Mouse (Mus musculus) induced T-regulatory cell, adult 2 months (primary cell): ENCODE data around the gene Crlf1.

ENCODE experiments used
- DNase-seq: peaks from one replicate; pipeline ENCODE4 v3.0.0-alpha.2; 2012; ENCODE audit warnings: low read depth

Gene Crlf1

GRCm38 (mm10) chr8:70500386-70501301, 7.7 kb downstream of the Crlf1 start:
- peak; percentile 79 for DNase-seq

- DNase-seq, result peak; percentile 31
Observed at GRCm38 (mm10) chr8:70501820-70502529, 9.0 kb downstream of the Crlf1 start.

GRCm38 (mm10) chr8:70502540-70502939, 9.6 kb downstream of the Crlf1 start:
- no peak for DNase-seq

- DNase-seq, result peak; percentile 79
Observed at GRCm38 (mm10) chr8:70503062-70503750, 10.2 kb downstream of the Crlf1 start.

GRCm38 (mm10) chr8:70504291-70504716, 11.3 kb downstream of the Crlf1 start:
- DNase-seq, result no peak

DNA sequence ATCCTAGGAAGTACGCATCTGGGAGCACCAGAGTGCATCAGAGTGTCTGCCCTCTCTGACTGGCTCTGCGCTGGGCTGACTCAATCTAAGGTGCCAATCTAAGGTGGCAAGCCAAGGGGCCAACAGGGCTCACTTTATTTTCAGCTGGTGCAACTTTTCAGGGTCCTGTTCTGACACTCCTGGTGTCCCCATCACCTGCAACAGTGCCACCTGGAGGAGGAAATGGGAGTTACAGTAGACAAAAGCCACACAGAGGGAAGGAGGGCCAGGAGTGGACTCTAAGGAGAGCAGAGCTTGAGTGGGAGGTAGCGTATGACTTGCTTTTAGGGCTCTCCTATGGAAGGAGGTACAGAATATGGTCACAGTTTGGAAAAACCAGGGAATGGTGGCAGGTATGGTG, 11.9 kb downstream of the Crlf1 start:
- DNase-seq, result peak; percentile 92

DNA sequence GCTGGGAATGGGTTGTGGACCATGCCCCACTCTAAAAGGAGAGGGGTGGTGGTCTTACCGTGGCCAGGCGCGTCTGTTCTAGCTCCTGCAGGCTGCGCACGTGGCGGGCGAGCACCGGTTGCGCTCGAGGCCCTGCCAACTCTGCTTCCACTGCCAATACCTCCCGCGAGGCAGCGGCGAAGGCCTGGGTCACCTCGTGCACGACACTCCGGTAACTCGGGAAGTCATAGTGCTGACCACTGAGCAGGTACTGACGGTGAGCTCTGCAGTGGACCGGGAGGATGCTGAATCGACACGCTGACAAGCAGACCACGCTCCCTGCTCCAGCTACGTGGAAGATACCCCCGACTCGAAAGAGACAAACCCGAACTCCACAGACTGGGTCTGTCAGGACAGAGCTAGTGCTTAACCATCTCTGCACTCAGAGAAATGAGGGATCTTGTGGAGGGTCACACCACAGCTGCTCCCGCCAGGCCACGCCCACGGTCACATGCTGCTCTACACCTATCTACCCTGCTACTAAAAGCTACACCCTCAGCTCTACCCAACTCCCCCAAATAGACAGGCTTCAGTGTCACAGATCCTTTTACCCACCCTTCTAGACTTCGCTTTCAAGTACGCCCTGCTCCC, 12.9 kb downstream of the Crlf1 start:
- DNase-seq, result no peak

- peak; percentile 96 for DNase-seq
Observed at GRCm38 (mm10) chr8:70506328-70507026, 13.5 kb downstream of the Crlf1 start, which contains the start of gene Rex1bd. Rex1bd (minus strand) TSS chr8:70506752.

GRCm38 (mm10) chr8:70507027-70507393, 14.1 kb downstream of the Crlf1 start:
- DNase-seq, result no peak

DNA sequence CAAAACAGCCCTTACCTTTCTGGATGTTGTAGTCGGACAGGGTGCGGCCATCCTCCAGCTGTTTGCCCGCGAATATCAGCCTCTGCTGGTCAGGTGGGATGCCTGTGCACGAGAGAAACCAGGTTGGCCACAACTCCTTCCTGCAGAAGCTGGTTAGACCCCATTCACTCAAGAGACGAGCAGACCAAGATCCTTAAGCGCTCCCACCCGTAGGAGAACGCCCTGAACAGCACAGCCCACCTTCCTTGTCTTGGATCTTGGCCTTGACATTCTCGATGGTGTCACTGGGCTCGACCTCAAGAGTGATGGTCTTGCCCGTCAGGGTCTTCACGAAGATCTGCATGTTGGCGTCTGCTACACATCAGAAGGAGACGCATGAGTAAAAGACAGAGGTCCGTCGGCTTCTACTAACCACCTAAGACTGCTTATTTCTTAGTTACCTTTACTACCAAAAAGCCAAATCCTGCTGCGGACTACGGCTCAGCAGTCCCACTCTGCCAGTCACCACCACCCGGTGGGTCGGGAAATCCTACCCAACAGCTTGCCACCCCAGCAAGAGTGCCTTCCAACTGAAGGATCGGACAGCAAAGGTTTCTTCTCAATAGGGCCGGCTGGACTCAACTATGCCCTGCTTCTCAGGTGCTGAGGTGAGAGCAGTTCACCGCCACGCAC, 16.5 kb downstream of the Crlf1 start:
- peak; percentile 42 for DNase-seq

DNA sequence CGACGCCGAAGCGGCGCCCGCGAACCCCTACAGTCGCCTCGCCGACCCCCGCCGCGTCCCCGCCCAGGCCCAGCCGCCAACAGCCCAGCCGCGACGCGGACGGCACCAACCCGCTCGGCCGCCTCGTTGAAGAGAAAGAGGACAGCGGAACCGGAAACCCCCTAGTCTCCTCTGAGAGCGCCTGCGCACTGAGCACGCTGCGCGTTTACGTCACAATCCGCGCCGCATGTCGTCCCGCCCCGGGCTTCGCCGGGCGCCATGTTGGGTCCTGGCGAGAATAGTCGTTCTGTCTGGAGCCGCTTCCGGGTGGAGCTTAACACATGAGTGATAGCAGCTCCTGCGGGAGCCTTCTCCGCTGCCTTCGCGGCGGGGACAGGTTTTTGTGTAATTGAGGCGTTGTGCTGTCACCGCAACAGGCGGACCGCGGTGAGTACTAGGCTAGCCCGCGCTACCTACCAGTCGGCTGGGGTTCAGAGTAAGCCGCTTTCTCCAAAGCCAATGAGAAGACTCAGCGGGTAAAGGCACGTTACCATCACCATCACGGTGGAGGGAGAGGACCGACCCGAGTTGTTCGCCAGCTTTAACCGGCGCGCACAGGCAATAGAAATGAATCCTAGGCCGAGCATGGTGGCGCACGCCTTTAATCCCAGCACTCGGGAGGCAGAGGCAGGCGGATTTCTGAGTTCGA, 17.4 kb downstream of the Crlf1 start, which contains the start of gene Uba52:
Gene Uba52, minus strand, starts transcription at position 574 of the 688 bp plus-strand sequence.
- peak; percentile 99 for DNase-seq

- DNase-seq, result peak; percentile 40
Observed at GRCm38 (mm10) chr8:70511174-70511573, 18.2 kb downstream of the Crlf1 start.

- no peak for DNase-seq
Observed at GRCm38 (mm10) chr8:70511770-70512169, 18.8 kb downstream of the Crlf1 start.

GRCm38 (mm10) chr8:70512253-70512903, 19.4 kb downstream of the Crlf1 start:
- DNase-seq, result peak; percentile 61

DNA sequence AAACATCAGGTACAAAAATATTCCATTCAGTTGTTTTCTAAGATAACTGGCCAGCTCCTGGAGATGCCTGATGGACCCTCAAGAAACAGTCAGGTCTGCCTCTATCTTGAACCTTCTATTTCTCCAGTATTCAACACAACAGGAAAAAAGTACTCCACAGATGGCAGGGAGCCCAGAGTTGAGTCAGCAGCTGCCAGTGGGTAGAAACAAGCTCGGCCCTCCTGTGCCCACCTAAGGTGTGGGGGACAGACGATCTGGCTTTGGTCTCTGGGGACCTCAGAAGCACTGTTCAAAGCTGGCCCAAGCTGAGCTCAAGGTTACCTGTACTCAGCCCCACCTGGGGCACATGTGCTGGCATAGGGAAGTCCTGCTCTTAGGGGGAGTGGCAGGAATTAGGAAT, 20.5 kb downstream of the Crlf1 start:
- no peak for DNase-seq

DNA sequence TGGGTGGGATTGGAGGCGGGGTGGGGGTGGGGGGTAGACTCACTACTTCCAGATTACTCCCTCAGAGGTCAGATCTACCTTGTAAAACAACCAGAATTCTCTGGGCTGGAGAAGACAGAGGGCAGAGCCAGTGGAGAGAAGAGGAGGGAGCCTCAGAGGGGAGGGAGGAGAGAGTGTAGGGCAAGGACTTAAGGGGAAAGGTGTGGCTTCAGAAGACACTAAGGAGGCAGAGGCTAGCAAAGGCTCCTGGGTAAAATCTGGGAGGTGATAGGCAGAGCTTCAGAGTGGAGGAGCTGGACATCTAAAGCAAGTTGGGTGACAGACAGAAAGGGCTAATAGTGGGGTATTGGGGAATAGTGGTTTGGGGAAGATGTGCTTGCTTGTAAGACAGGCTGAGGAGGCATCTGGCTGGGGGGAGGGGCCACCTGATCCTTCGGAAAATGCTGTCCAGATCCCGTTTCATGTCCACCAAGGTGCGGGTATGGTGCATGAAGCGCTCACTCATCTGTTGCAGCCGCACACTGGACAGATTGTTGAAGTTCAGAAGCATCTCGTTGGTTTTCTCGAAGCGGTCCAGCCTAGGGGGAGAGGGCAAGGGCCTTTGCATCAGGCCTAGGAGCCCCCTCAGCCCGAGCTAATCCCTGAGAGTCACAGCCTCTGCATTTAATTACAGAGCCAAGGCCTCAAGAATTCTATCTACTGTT, 25.1 kb downstream of the Crlf1 start:
- DNase-seq, result no peak

GRCm38 (mm10) chr8:70519043-70519442, 26.1 kb downstream of the Crlf1 start:
- no peak for DNase-seq

DNA sequence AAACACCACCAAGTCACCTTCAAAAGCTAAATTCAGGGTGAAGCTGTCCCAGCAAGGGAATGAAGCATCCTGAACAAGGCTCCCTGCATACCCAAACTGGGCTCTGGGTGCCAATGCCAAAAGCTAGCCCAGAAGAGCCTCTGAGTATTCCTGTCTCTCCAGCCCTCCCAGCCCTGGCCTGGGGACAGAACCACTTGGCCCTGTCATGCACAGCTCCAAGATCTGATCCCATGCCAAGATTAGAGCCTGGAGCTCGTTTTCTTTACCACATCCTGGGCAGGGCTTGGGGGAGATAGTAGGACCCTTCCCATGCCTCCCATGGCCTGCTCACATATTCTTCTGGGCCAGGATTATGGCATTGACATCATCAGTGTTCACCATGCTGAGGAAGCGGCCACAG, 26.6 kb downstream of the Crlf1 start:
- no peak for DNase-seq
